Mouse (Mus musculus) Patski (cell line): ENCODE results near the gene Sycp2. TPM values are rescaled to one million over a fixed set of nuclear protein-coding genes. Genes with fewer than 3 reads are reported as not detected.

Experiments
- ATAC-seq: fragments of 100-300 bp; one replicate; pipeline ENCODE4 v1.8.0; 2021
- CTCF ChIA-PET: fragments of 350-600 bp; sonication (Branson Sonifier 250); formaldehyde crosslinking; loops from one replicate; lab custom pipeline; 2022; ENCODE audit warnings: inconsistent platforms; lab: Charles Lee
- POLR2A ChIA-PET: fragments of 350-600 bp; sonication (Branson Sonifier 250); formaldehyde crosslinking; loops from one replicate; lab custom pipeline; 2022; ENCODE audit warnings: antibody characterized with exemption, inconsistent platforms; lab: Charles Lee
- DNase-seq: peaks from one replicate; pipeline ENCODE4 v3.0.0-alpha.2; 2011; ENCODE audit warnings: low read depth, low spot score
- H3K27me3 ChIP-seq: fragments of 371-371 bp; one replicate; pipeline ENCODE4 v1.5.1; 2021
- CTCF ChIP-seq: fragments of 100-300 bp; IDR thresholded peaks from one replicate; pipeline ENCODE4 v1.5.1; 2021
- in situ Hi-C: fragments of 300-500 bp; cut with MboI; formaldehyde crosslinking; loops from 3 replicates; pipeline ENCODE4 v1.11.1; 2018; ENCODE audit warnings: low pct_unique_long_range_greater_than_20kb, mixed read lengths
- polyA plus RNA-seq: library from polyadenylated mRNA; unstranded; gene quantifications from one replicate; pipeline ENCODE4 v1.2.3, GENCODE M21; 2021

Gene Sycp2
- polyA plus RNA-seq, 1 experiment from 2014 or later: 0.04 TPM

DNA sequence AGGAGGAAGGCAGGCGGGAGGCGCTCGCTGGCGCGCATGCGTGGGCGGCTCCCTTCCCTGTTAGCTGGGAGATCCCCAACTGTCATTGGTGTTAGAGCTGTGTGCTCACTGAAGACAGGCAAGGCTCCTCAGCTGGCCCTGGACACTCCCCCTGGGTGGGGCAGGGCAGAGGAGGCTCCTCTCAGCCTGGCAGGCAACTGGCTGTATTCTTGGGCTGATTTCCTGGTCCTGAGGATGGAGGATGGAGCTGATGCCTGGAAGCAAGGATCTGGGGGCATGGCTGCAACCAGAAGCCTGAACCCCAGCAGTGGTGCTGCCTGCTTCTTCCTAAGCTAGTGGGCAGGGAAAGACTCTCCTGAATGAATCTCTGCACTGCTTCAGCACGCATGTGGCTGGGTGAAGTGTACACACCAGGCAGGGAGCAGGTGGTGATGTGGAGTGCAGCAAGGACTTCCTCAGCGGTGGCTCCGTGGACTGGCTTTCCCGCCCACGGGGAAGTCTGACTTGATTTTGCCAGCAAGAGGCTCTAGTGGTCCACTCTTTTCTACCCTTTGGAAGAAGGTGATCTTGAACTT lies 79.9 kb downstream of the Sycp2 start:
- in situ Hi-C loops: no loop called here
- ChIA-PET CTCF (no interaction called here), POLR2A (no interaction called here)
- DNase-seq (no peak), ATAC-seq (no peak)
- no peaks in the 10 kb centered on the region for H3K27me3 ChIP-seq
- TF ChIP-seq CTCF: no peak

DNA sequence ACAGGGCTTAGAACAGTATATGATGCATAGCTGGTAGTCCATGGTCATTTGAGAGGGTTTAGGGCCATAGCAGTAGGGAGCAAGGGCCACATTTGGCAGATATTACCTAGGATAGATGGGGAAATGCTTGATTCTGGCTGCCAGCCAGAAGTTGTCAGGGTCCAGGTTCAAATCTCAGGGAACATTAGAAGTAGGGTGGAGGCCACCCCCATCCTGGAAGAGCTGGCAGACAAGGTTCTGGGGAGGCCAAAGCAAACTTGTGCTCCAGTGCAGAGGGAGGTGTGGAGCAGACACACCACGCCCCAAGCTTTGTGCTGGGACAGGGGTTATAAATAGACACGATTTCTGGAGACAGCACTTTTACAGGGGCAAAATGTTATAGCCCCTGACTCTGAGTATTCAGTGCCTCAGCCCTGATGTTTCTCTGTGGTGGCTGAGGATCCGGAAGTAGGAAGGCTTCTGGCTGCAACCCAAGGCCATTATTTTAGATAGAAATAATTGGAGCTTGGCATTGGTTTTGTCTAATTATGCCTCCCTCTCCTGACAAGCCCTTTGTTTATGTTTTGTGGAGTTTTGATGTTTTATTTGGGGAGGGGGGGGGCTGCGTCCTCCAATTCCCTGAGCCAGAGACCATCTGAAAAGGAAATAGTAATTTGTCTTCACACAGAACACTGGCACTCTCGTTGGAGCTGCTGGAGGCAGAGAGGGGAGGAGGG lies 80.6 kb downstream of the Sycp2 start:
- in situ Hi-C loops: no loop called here
- CTCF ChIA-PET: interaction anchor here (1.1 kb wide), 1 partner anchor 10 kb away, joined by 3 read pairs; no protein-coding TSS in a partner anchor
- no peak for TF ChIP-seq CTCF
- no peaks in the 10 kb centered on the region for H3K27me3 ChIP-seq
- POLR2A ChIA-PET: no interaction called here
- DNase-seq: no peak
- no peak for ATAC-seq

DNA sequence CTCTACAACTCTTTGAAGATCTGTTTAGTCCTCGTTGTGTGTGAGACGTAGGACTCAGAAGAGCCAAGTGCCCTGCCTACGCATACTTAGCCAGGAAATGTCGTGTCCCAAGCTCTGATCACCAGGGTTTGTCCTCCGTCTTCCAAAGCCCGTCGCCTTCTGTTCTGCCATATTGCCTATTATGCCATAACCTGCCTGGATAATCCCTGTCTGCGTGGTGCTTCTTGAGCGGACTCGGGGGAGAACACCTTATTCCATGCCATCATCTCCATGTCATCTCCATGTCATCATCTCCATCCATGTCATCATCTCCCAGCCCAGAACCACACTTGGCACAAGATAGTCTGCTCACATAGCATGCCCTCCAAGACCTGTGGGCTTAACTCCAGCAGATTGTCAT lies 81.4 kb downstream of the Sycp2 start:
- in situ Hi-C loops: no loop called here
- no peaks in the 10 kb centered on the region for H3K27me3 ChIP-seq
- POLR2A ChIA-PET: no interaction called here
- no peak for TF ChIP-seq CTCF
- DNase-seq (no peak), ATAC-seq (no peak)
- CTCF ChIA-PET: interaction anchor here (1.1 kb wide), 1 partner anchor 11 kb away, joined by 3 read pairs; no protein-coding TSS in a partner anchor

DNA sequence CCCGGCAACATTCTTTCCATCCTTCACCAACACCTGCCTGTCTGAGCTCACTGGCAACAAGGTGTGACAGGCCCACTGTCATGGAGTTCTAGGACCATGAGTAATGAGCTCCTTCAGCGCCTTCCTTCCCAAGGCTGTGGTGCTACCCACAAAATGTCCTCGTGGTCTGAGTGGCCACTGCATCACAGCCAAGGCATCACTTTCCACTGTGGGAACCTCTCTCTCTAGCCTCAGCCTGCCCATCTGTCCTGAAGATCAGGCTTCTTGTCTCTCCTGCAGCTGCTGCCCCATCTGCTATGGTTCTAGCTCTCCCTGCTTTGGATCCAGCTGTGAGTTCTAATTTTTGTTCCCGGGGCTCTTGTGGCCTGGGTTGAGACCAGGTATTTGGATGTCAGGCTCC lies 82.7 kb downstream of the Sycp2 start:
- ChIA-PET POLR2A (no interaction called here), CTCF (interaction anchor here (1.1 kb wide), 1 partner anchor 11 kb away, joined by 3 read pairs; no protein-coding TSS in a partner anchor)
- no peak for TF ChIP-seq CTCF
- no peaks in the 10 kb centered on the region for H3K27me3 ChIP-seq
- ATAC-seq: no peak
- no peak for DNase-seq
- in situ Hi-C loops: no loop called here

DNA sequence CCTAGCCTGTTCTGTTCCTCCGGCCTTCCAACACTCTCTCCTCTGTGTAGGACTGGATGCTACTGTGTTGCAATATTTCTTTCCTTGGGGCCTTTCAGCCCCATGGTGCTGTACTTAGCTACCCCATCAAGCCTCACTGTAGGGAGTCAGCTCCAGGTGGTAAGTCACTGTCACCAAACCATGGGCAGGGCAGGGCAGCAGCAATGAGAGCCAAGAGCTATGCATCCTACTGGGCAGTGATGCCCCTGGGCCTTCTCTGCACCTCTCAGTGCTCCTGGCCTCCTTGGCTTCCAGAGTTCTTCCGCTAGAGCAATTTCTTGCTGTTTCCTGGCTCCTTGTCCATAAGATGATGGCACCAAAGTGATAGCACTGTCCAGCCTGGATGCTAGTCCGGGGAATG lies 83.1 kb downstream of the Sycp2 start:
- no peaks in the 10 kb centered on the region for H3K27me3 ChIP-seq
- ATAC-seq (no peak), DNase-seq (no peak)
- in situ Hi-C loops: no loop called here
- POLR2A ChIA-PET: no interaction called here
- TF ChIP-seq CTCF: no peak
- CTCF ChIA-PET: interaction anchor here (1.1 kb wide), 1 partner anchor 11 kb away, joined by 3 read pairs; no protein-coding TSS in a partner anchor

DNA sequence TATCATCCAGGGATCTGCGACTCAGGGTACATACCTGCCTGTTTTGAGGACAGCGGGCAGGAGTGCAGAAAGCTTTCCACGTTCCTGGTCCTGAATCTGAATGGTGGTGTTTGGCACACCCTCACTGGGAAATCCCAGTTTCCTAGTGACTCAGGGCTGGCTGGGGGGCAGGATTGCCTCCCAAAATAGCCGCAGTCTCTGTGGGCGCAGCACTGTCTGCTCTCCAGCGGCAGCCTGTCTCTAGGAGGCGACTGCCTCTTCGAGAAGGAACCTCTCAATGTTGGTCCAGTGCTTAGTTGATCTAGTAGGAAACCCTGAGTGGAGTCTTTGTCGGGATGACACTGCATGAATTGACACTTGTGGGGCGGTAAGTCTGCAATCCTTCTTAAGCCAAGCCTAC lies 86.2 kb downstream of the Sycp2 start:
- no peaks in the 10 kb centered on the region for H3K27me3 ChIP-seq
- POLR2A ChIA-PET: no interaction called here
- DNase-seq (no peak), ATAC-seq (no peak)
- CTCF ChIA-PET: no interaction called here
- TF ChIP-seq CTCF: no peak
- in situ Hi-C loops: no loop called here

DNA sequence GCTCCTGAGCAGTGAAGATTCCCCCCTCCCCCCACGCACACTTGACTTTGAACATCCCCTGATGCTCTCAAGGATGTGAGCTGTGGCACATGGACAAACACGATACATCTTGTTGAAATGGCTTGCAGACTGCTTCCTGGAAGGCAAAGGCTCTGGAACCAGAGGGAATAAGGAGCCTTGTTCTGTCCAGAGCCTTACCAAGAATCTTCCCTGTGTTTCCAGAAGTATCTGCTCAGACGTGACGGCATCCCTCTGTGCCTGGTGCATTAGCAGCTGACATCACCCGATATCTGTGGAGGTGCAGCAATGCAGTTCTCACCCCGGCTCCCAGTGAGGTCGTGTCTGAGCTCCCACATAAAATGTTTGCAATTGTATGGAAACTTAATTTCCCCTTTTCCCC lies 87.7 kb downstream of the Sycp2 start:
- in situ Hi-C loops: no loop called here
- no peaks in the 10 kb centered on the region for H3K27me3 ChIP-seq
- DNase-seq (no peak), ATAC-seq (no peak)
- ChIA-PET POLR2A (no interaction called here), CTCF (no interaction called here)
- no peak for TF ChIP-seq CTCF

DNA sequence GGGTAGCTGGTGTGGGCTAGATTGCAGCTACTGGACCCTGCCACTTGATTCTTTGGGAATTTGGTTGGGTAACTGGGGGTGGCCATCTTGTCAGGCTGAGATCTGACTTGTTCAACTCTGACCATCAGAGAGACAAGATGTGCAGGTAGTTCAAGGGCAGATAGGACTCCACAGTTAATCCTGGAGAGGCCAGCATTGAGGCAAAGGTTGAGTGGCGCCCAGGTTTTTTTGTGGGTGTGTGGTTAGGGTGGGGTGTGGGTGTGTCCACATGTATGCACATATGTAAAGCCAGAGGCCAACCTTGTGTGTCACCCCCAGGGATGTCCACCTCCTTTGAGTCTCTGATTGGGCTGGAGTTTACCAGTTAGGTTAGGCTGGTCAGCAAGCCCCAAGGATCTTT lies 91.2 kb downstream of the Sycp2 start:
- no peak for ATAC-seq
- no peaks in the 10 kb centered on the region for H3K27me3 ChIP-seq
- in situ Hi-C loops: no loop called here
- TF ChIP-seq CTCF: no peak
- no peak for DNase-seq
- ChIA-PET POLR2A (no interaction called here), CTCF (no interaction called here)

DNA sequence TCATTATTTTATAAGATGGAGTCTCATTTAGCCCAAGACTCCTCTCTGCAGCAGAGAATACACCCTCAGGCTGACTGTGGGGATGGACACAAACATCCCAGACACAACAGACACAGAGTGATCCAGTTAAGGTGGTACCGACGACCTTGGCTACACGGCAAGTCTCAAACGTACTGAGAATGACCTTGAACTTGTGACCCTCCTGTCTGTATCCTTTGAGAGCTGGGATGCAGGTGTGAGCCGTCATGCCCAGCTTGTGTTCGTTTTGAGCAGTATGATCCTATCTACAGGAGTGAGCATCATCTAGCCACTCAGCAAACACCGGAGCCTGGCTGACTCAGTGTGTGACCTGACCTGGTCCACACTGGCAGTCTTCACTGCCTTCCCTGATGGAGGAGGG lies 93.9 kb downstream of the Sycp2 start:
- peaks cover 3% of the 10 kb centered on the region for H3K27me3 ChIP-seq
- no peak for DNase-seq
- ChIA-PET POLR2A (no interaction called here), CTCF (no interaction called here)
- no peak for TF ChIP-seq CTCF
- no peak for ATAC-seq
- in situ Hi-C loops: no loop called here

DNA sequence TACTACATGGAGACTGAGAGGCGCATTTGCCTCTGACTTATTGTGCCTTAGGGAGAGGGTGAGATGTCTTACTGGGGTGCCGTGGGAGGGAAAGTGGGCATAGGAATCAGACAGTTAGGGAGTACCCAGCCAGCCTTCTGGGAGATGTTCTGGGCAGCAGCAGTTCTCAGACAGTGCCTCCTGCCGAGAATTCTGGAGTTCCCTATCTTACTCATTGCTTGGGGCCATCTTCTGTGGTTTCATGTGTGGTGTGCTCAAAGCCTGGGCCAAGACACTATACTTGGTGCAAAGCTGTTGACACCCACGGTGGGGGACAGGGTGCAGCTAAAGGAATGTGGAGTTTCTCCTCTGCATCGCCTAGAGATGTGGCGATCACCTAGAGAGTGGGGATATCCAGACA lies 102.8 kb downstream of the Sycp2 start:
- TF ChIP-seq CTCF: no peak
- POLR2A ChIA-PET: no interaction called here
- in situ Hi-C loops: no loop called here
- DNase-seq: no peak
- no peak for ATAC-seq
- H3K27me3 ChIP-seq: peaks cover 2% of the 10 kb centered on the region
- CTCF ChIA-PET: no interaction called here

DNA sequence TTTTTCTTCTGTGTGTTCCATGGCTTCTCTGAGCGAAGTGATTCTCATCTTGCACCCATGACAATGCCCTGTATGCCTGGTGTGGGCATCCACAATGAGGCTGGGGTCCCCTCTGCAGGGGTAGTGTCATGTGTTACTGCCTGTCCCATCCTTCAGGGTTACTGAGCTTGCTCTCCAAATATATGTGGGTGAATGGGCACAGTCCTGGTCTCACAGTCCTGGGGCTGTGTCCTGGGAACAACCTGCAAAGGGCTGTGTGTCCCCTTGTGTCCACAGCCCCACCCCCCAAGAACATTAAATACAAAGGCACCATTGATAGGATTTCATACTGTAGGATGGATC lies 103.3 kb downstream of the Sycp2 start:
- ChIA-PET POLR2A (no interaction called here), CTCF (no interaction called here)
- no peak for TF ChIP-seq CTCF
- no peak for ATAC-seq
- H3K27me3 ChIP-seq: no peaks in the 10 kb centered on the region
- in situ Hi-C loops: no loop called here
- no peak for DNase-seq
